Mouse (Mus musculus): ENCODE data around the gene Sult1c2.
"Not testable (repeated sequence)": the region's sequence is repeated elsewhere in the genome, so short reads cannot be mapped to it uniquely, and the experiment has no call there.

Gene Sult1c2

DNA sequence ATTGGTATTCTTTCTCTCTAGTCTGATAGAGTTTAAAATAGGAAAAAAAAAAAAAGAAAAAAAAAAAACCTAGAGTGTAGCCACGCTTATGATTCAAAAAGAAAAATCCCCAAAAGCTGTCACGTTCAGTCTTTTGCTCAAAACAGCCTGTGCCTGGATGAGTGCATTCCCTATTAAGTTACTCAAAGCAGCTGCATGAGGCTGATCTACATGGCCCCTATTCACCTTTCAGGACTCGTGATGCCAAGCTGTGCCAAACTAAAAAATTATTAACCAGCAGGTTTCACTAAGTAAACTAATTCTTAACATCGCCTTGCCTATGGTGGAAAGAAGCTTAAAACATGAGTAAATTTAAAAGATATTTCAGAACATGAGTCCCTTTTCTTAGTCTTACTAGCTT is at the start of gene Sult1c2:
TSS of gene Sult1c2 (minus strand) at position 134 of the 400 bp plus-strand sequence.
- peak; percentile 86 for DNase-seq

DNA sequence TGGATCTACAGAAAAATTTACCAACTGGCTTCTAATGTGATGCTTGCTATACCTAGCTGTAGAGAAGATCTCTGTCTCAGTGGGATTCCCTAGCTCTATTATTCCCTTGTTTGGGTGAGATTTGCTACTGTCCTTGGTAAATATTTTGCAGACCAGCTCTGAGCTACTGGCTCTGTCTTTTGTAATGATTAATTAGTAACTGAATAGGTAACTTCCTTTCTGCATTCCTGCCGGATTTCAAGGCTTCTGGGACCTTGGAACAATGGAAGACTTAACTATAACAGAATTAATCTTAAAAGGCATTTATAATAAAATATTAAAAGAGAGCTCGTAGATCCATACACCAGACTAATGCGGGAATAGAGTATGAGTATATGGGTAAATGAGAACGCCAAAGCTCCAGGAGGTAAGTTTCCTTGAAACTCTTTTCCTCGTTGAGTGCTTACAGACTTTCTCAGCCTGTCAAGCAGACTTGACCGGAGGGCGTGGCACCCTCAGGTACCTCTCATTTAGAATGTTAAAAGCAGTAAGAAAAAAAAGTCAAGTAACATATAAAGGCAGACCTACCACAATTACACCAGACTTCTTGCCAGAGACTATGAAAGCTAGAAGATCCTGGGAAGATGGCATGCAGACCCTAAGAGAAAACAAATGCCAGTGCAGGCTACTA is 33.0 kb upstream of the Sult1c2 start:
- DNase-seq, result not testable (repeated sequence)

DNA sequence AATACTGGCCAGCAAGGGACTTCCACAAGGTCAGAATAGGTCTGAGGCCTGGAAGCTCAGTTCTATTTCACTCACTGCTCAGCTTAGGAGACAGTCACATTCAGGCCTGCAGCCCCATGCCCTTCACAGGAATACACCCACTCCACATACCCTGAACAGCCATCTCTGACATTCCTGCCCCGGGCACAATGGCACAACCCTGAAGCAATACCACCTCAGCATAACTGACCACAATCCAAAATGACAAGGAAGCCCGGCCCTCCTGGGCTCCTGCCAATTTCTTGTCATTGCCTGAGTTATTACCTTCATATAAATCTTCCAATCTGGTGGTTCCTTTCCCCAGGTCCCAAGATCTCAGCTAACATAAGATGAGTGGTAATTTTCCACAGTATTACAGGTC is 28.3 kb upstream of the Sult1c2 start:
- DNase-seq, result peak; percentile 76

DNA sequence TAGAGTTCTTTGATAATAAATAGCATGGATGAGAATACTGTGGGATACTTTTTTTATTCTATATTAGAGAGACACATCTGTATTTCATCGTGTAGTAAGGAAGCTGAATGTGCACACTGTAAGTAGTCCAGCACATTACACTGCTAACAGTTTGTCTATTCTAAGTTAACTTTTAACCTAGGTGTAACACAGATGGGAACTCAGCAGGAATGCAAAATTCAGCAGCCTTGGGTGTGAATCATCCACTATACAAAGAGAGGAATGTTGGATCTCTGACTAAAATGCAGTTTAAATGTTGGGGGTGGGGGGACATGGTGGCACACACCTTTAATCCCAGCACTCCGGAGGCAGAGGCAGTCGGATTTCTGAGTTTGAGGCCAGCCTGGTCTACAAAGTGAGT is 26.1 kb upstream of the Sult1c2 start:
- DNase-seq, result peak; percentile 19

DNA sequence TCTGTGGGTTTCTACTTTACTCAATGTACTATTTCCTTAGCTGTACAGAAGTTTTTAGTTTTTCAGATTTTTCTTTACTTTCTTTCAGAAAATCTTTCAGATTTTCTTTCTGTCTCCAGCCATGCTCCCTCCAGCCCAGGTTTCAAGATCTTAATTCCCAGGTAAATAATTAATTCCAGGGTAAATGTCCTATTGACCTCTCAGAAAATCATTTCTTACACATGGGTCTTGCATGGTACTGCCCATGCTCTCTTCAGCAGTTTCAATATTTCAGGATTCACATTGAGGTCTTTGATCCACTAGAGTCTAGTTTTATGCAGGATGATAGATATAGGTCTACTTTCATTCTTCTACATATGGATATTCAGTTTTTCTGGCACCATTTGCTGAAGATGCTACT is 23.8 kb upstream of the Sult1c2 start:
- no peak for DNase-seq

DNA sequence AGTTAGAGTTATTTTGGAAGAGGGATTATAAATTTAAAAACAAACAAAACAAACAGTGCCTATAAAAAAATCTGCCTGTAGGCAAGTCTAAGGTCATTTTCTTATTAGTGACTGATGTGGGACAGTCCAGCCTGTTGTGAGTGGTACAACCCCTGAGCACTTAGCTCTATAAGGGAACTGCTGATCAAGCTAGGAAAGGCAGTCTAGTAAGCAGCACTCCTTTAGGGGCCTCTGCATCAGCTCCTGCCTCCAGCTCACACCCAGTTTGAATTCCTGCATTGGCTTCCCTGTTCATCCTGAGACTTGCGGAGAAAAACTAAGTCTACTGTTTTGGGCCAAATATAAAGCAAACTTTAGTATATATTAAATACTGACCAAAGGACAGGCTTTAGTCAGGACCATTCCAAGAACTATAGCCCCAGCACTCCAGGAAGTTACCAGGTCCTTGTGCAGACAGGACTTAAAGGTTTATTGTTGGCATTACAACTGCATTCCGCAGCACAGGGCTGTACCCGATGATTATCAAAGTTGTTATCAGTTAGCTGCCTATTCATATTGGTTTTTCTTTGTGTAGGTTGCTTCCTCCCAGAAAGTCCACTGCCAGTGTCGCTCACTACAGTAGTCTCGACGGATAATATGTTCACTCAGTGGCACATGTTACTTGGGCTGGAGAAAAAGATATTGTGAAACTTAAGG is 19.3 kb upstream of the Sult1c2 start:
- DNase-seq, result no peak

DNA sequence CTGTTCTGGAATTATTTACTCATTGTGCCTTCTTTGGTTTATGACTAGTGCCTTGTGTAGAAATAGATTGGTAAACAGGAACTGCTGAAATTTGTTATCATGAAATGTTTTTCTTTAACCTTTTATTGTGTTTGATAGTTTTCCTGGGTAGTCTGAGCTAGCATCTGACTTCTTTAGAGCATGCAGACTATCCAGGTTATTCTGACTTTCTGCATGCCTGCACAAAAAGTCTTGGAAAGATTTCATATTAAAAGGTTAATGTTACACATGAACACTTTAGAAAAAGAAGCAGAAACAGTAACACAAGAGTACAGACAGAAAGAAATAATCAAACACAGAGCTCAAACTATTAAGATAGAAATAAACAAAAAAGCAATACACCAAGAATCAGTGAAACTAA is 14.4 kb upstream of the Sult1c2 start:
- DNase-seq, result no peak

DNA sequence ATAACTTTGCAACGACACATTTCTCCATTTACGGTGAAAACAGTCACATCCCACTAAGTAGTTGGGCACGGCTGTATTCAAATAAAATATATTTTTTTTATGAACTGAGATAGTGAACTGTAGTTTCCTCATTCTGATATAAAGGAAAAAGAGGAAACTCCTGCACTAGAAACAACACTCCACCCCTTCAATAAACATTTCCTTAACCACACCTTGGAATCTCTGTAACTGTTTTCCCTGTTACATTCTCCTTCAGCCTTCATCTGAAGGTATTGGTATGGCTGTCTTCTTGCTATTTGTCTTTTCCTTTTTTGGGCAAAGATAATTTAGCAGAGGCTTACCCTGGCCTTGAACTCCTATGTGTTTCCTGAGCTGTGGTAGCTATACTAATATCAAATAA is 8.9 kb upstream of the Sult1c2 start:
- DNase-seq, result no peak

DNA sequence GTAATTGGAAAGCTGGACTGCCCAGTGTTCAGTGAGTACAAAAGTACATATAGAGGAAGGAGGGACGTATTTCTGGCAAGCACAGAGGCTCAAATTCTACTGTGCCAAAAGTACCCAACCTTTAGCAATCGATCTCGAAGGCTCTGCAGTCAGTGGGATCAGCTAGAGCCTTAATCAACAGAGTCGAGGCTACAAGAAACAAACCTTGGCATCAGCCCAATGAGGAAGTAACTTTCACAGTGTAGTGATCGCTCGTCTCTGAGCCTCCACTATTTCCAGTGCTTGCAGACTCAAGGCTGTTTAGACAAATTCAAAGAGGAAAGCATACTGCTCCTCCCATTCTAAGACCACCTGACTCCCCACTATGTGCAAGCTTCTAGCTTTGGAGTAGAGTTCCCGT is 343 bp downstream of the Sult1c2 start:
- DNase-seq, result peak; percentile 79

DNA sequence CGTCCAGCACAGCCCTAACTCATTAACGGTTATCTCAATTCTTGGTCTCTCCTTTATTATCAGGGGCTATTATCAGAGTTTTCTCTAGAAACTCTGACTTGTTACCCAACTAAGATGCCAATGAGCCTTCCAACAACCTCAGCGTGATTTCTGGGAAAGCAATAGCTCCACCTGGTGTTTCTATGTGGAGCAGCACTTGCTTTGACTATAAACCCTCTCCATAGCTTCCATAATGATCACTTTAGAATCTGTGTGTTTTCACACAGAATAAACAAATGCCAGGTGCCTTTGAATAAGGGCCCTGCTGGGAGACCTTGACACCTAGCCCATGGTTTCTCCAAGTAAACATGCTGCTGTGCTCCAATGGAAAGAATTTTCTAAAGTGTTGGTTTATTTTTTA is 12.8 kb downstream of the Sult1c2 start:
- peak; percentile 24 for DNase-seq

DNA sequence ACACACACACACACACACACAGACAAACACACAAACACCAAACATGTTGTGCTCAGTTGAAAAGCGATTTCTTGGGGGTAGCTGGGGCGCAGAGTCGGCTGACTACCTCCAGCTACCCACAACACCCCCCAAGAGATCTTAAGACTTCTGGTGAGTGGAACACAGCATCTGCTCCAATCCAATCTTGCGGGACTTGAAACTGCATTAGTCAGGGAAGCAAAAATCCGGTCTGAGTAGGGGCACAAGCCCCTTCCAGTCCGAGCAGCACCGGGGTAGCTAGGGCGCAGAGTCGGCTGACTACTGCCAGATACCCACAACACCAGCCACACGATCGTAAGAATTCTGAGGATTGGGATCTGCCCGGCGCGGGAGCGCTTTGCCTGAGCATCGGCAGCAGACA is 42.2 kb downstream of the Sult1c2 start:
- DNase-seq, result not testable (repeated sequence)

DNA sequence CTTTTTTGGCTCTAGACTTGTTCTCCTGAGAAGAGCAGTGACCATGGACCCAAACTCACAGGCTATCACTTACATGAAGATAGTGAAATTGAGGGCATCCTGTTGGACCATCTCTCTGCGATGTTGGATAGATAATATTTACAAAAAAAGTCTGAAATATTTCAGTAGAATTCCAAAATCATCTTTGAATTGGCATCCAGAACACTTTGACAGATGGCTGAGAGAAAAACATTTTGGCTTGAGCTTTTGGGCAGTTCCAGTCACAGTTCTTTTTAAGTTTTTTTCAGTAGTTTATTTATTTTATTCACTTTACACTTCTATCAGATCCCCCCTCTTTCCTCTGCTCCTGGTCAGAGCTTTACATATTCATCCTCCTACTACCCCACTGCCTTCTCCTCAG is 62.8 kb downstream of the Sult1c2 start:
- no peak for DNase-seq

Data from kidney, postnatal 14 days (tissue).